Mouse (Mus musculus) Patski (cell line): ENCODE results near the gene Pdc. TPM values are rescaled to one million over a fixed set of nuclear protein-coding genes. Genes with fewer than 3 reads are reported as not detected.
"Not testable (repeated sequence)": the region's sequence is repeated elsewhere in the genome, so short reads cannot be mapped to it uniquely, and the experiment has no call there.

ENCODE experiments used
- ATAC-seq: fragments of 100-300 bp; one replicate; pipeline ENCODE4 v1.8.0; 2021
- CTCF ChIA-PET: fragments of 350-600 bp; sonication (Branson Sonifier 250); formaldehyde crosslinking; loops from one replicate; lab custom pipeline; 2022; ENCODE audit warnings: inconsistent platforms; lab: Charles Lee
- POLR2A ChIA-PET: fragments of 350-600 bp; sonication (Branson Sonifier 250); formaldehyde crosslinking; loops from one replicate; lab custom pipeline; 2022; ENCODE audit warnings: antibody characterized with exemption, inconsistent platforms; lab: Charles Lee
- DNase-seq: peaks from one replicate; pipeline ENCODE4 v3.0.0-alpha.2; 2011; ENCODE audit warnings: low read depth, low spot score
- H3K27me3 ChIP-seq: fragments of 371-371 bp; one replicate; pipeline ENCODE4 v1.5.1; 2021
- CTCF ChIP-seq: fragments of 100-300 bp; IDR thresholded peaks from one replicate; pipeline ENCODE4 v1.5.1; 2021
- in situ Hi-C: fragments of 300-500 bp; cut with MboI; formaldehyde crosslinking; loops from 3 replicates; pipeline ENCODE4 v1.11.1; 2018; ENCODE audit warnings: low pct_unique_long_range_greater_than_20kb, mixed read lengths
- polyA plus RNA-seq: library from polyadenylated mRNA; unstranded; gene quantifications from one replicate; pipeline ENCODE4 v1.2.3, GENCODE M21; 2021

The Pdc gene
- not detected for polyA plus RNA-seq

DNA sequence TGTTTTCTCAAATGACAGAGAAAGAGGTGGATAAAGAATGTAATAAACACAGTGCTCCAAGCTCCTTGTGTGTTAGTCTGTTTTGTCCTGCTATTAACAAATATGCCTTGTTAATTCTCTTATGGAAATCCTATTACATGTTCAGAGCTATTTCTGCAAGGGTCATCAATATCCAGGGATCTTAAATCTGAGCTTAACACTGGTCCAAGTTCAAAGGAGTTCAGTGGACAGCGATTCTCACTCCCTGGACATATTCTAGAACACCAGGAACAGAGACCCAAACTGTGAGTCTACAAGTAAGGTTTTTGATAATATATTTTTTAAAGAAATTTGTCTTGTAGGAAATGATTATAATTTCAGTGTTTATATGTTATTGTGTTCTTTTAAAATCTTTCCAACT lies at the start of gene Pdc:
Pdc (plus strand) TSS at position 213 of the 400 bp plus-strand sequence.
- no peak for ATAC-seq

DNA sequence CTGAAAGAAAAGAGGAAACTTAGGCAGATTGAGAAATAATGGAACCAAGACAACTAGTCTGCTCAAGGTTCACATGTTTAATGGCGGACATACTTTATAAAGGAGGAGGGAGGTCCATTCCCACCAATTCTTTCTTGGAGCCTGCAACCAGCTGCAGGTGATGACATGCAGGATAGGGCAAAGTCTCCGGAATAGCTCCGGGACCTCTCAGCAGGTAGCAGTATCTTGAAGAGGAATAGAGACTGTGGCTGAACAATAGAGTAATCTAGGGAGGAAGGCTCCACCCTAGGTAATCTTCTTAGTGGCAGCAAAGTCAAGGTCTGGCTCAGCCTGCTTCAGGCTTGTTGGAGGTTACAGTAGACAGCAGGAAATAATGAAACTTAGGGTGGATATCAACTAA lies 25.2 kb upstream of the Pdc start:
- in situ Hi-C loops, H3K27me3 ChIP-seq, CTCF ChIA-PET, DNase-seq, POLR2A ChIA-PET, ATAC-seq: not testable (repeated sequence)

More for the DNA sequence above, at the start of gene Pdc:
- DNase-seq = no peak
- TF ChIP-seq CTCF = no peak
- in situ Hi-C loops = no loop called here
- ChIA-PET POLR2A (no interaction called here), CTCF (no interaction called here)
- H3K27me3 ChIP-seq = peaks cover 10% of the 10 kb centered on the region

DNA sequence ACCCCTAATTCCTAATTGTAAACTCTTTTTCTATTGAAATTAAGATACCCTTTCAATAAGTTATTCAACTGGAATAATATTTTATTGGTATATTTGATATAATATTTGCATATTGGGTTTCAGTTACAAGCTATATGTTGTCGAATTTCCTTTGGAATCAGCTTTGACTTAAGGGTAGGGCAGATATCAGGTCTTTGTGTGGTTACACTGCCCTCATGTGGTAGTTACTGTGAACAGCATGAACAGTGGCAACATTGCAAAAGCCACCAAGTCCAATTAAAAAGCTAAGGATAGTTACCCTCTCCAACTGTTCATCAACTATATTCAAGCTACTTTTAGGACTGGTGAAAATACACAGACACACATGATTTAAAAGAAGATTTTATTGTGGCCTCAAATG lies 11.6 kb upstream of the Pdc start:
- no peak for DNase-seq
- no peaks in the 10 kb centered on the region for H3K27me3 ChIP-seq
- CTCF ChIA-PET = no interaction called here
- POLR2A ChIA-PET = no interaction called here
- ATAC-seq = no peak
- TF ChIP-seq CTCF = peak; percentile 21
- in situ Hi-C loops = no loop called here

DNA sequence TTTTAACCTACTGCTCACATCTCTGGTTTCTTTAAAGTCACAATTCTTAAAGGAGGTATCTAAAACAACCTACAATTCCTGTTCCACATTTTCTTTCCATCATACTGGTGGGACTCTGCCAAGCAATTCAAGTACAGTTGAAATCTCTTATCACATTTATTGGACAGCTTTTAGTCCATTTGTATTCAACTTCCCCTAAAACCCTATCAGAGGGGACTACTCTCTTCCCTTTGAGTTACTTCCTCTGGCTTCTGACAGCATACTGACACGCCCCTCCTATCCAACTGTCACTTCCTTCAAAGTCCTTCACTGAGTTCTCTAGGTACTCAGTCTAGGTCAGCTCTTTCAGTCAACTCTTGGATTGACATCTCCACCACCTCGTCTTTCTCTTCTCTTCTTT lies 15.9 kb downstream of the Pdc start:
- in situ Hi-C loops = no loop called here
- CTCF ChIA-PET = no interaction called here
- no peak for TF ChIP-seq CTCF
- POLR2A ChIA-PET = no interaction called here
- H3K27me3 ChIP-seq = no peaks in the 10 kb centered on the region
- no peak for ATAC-seq
- no peak for DNase-seq

DNA sequence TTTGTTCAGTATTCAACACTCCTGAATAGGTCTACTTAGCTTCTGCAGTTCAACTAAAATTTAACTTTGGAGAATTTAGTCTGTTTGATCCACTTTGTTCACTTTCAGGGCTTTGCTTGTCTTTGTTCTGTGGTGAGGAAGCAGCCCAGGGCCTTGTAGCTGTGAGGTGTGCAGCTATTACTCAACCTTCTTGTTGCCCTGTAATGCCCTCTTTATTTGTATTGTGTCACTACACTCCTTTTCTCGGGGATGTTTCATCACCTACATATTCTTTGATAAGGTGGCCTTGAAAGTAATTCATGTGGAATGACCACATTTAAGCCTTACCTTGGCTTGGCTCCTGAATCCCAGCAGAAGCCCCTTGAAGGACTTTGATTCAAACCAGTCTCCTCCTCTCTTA lies 41.6 kb downstream of the Pdc start:
- POLR2A ChIA-PET = no interaction called here
- in situ Hi-C loops = no loop called here

DNA sequence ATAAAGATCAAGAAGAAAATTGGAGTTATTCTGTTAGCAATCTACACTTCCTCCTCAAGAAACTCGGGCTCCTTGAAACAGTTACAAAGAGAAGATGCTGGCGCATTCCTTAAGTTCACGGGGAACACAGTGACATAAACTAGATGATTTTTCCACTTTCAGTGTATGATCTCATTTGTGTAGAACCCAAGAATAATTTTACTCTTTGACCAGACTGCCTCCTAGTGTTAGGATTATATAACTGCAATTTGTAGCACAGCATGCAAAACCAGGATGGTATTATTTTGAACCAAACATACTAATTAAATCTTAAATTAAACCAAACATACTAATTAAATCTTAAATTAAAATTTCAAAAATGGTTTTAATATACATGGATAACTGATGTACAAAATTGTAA lies 53.7 kb downstream of the Pdc start:
- H3K27me3 ChIP-seq = no peaks in the 10 kb centered on the region
- in situ Hi-C loops = loop anchor here (10.0 kb wide), 1 partner anchor 108 kb away; no protein-coding TSS in a partner anchor
- CTCF ChIA-PET = interaction anchor here (1.6 to 1.8 kb wide), 2 partner anchors 11 to 12 kb away, joined by 3 to 7 read pairs; no protein-coding TSS in a partner anchor
- POLR2A ChIA-PET = no interaction called here
- TF ChIP-seq CTCF = no peak
- ATAC-seq = no peak
- DNase-seq = no peak

More for the DNA sequence above, 41.6 kb downstream of the Pdc start:
- DNase-seq = no peak
- TF ChIP-seq CTCF = no peak
- CTCF ChIA-PET = interaction anchor here (1.2 kb wide), 1 partner anchor 10 kb away, joined by 5 read pairs; no protein-coding TSS in a partner anchor
- H3K27me3 ChIP-seq = no peaks in the 10 kb centered on the region
- ATAC-seq = no peak

DNA sequence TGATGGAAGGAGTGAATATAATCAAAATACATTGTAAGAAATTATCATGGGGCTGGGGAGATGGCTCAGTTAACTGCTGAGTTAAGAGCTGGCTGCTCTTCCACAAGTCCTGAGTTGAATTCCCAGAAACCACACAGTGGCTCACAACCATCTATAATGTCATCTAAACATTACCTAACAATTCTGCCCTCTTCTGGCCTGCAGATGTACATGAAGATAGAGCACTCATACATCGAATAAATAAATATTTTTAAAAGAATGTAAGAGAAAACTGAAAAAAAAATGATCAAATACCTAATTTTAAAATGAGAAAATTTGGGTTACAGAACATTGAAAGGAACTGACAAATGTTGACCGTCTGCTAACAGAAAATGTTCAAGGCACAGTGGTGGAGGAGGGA lies 55.0 kb downstream of the Pdc start:
- DNase-seq = no peak
- ATAC-seq = no peak
- in situ Hi-C loops = loop anchor here (10.0 kb wide), 1 partner anchor 109 kb away; no protein-coding TSS in a partner anchor
- TF ChIP-seq CTCF = peak; percentile 17
- POLR2A ChIA-PET = no interaction called here
- no peaks in the 10 kb centered on the region for H3K27me3 ChIP-seq
- CTCF ChIA-PET = interaction anchor here (0.7 to 1.6 kb wide), 3 partner anchors 10 to 111 kb away, joined by 3 read pairs; no protein-coding TSS in a partner anchor

Other genes with a start within 250 kb of the Pdc start
- gene Ptgs2, start 219.4 kb upstream of the Pdc start, polyA plus RNA-seq = 2.4 TPM
- gene Tpr, start 73.4 kb downstream of the Pdc start, polyA plus RNA-seq = 189 TPM
- gene Odr4, start 73.7 kb downstream of the Pdc start, polyA plus RNA-seq = 54.7 TPM
- gene Prg4, start 146.7 kb downstream of the Pdc start, polyA plus RNA-seq = 0.27 TPM